Mouse (Mus musculus) lung, adult 2 months (tissue): Measurements from ENCODE around the gene Olfr294. TPM values are rescaled to one million over a fixed set of nuclear protein-coding genes. Genes with fewer than 3 reads are reported as not detected.

ENCODE experiments used
- DNase-seq: peaks from one replicate; pipeline ENCODE4 v3.0.0; 2022
- H3K4me1 ChIP-seq: fragments of 200-500 bp; 2 replicates; pipeline ENCODE4 v1.6.1; 2011; ENCODE audit warnings: low read length; ENCODE audit not compliant: control insufficient read depth, insufficient read depth
- H3K4me3 ChIP-seq: fragments of 200-500 bp; replicated peaks from 2 replicates; pipeline ENCODE3; 2011; ENCODE audit warnings: low read depth, mild to moderate bottlenecking, control low read depth, low read length; ENCODE audit errors: extremely low read depth
- CTCF ChIP-seq: fragments of 200-500 bp; IDR thresholded peaks from 2 replicates; pipeline ENCODE4 v1.5.1; 2011; ENCODE audit warnings: mild to moderate bottlenecking, low read length, control low read depth; ENCODE audit not compliant: insufficient read depth
- POLR2A ChIP-seq: fragments of 200-500 bp; IDR thresholded peaks from 2 replicates; pipeline ENCODE4 v1.6.1; 2011; ENCODE audit warnings: low read depth, mild to moderate bottlenecking, control low read depth, low read length, borderline replicate concordance; ENCODE audit errors: extremely low read depth
- WGBS: fragments of 180-500 bp; shearing (Covaris S2); methylation state at CpG from one replicate; pipeline ENCODE4 v1.1.7; 2018; 5-methylcytosine and 5-hydroxymethylcytosine counted together
- polyA plus RNA-seq: library from polyadenylated mRNA; depleted of rRNA; stranded (reverse); fragments of >200 nt; gene quantifications from 2 replicates; pipeline ENCODE4 v1.2.3, GENCODE M21; 2012; rRNA removed

Olfr294 gene
- not detected in 2 replicates for polyA plus RNA-seq

DNA sequence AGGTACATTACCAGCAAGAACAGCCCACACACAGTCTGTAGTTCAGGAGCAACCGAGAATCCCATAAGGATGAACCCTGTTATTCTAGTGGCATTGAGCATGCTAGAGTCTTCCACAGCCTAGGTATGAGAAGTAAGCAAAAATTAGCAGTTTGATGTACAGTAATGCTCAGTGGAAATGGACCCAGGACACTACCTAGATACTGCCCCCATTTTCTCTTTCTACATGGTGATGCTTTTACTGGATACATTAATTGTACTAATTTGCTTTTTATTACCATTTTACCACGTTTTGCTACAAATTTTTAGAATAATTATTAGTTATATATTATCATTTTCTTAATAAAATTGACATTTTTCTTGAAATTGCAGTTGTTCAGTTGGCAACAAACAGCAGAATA, at the start of gene Olfr294:
TSS of gene Olfr294 (minus strand) at position 101 of the 400 bp plus-strand sequence.
- DNase-seq: no peak
- Histone ChIP-seq H3K4me1 (no peaks in the 10 kb centered on the region), H3K4me3 (no peak within 1 kb of the TSS)
- TF ChIP-seq CTCF (no peak), POLR2A (no peak)
- WGBS: 48% methylated on average over 2 of the region's 2 CpGs

DNA sequence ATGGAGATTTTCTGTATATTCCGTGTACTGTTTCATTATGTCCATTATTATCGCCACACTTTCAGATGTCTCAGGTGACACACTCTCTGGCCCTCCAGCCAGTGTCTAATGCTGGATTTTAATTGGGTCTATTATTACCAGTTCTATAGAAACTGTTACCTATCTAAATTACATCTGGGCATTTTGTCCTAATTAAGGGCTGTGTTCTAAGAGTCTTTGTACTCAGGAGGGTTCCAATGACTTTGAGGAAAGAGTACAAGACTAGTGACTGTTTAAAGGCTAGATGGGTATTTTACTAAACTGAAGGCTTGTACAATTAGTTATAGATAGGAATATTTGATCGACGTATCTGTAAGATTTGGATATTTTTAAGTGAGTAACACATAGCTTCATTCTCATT, 32.3 kb upstream of the Olfr294 start, which contains the start of gene Olfr293:
TSS of gene Olfr293 (plus strand) at position 301 of the 400 bp plus-strand sequence.
- Histone ChIP-seq H3K4me3 (no peak within 1 kb of the TSS), H3K4me1 (no peaks in the 10 kb centered on the region)
- DNase-seq: no peak
- no peak for TF ChIP-seq CTCF
- no peak for TF ChIP-seq POLR2A
- WGBS: 85% methylated on average over 4 of the region's 4 CpGs

DNA sequence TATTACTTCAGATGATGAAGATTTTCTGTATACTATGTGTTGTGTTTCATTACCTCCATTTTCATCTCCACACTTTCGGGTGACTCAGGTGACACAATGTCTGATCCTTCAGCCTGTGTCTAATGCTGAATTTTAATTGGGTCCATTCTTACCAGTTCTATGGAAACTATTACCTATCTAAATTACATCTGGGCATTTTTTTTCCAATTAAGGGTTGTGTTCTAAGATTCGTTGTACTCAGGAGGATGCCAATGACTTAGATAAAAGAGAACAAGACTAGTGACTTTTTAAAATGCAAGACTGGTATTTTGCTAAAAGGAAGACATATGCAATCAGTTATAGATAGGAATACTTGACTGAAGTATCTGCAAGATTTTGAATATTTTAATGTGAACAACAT, 32.9 kb downstream of the Olfr294 start, which contains the start of gene Olfr295:
TSS of gene Olfr295 (plus strand) at position 301 of the 400 bp plus-strand sequence.
- H3K4me3 ChIP-seq: no peak within 1 kb of the TSS
- WGBS: 69% methylated on average over 2 of the region's 2 CpGs
- no peak for DNase-seq
- H3K4me1 ChIP-seq: no peaks in the 10 kb centered on the region
- TF ChIP-seq POLR2A (no peak), CTCF (no peak)

Other genes with a start within 250 kb of the Olfr294 start
- gene Olfr305, start 249.7 kb downstream of the Olfr294 start, polyA plus RNA-seq: not detected in 2 replicates
- gene Olfr304, start 230.0 kb downstream of the Olfr294 start, polyA plus RNA-seq: not detected in 2 replicates
- gene Olfr303, start 218.9 kb downstream of the Olfr294 start, polyA plus RNA-seq: not detected in 2 replicates
- gene Olfr301, start 212.8 kb downstream of the Olfr294 start, polyA plus RNA-seq: not detected in 2 replicates
- gene Olfr299, start 156.7 kb downstream of the Olfr294 start, polyA plus RNA-seq: not detected in 2 replicates
- not detected in 2 replicates for gene Olfr298, start 124.2 kb downstream of the Olfr294 start, polyA plus RNA-seq
- not detected in 2 replicates for gene Olfr297, start 96.7 kb downstream of the Olfr294 start, polyA plus RNA-seq
- not detected in 2 replicates for gene Olfr295, start 32.8 kb downstream of the Olfr294 start, polyA plus RNA-seq
- gene Olfr293, start 32.4 kb upstream of the Olfr294 start, polyA plus RNA-seq: not detected in 2 replicates
- gene Olfr292, start 71.7 kb upstream of the Olfr294 start, polyA plus RNA-seq: not detected in 2 replicates
- 0.05 and 0.11 TPM in 2 replicates for gene Folh1, start 159.3 kb upstream of the Olfr294 start, polyA plus RNA-seq
- not detected in 2 replicates for gene Vmn2r77, start 178.4 kb upstream of the Olfr294 start, polyA plus RNA-seq